Comparison of ENCODE assay signal across 25 mouse cellular contexts in genomic region chr15:79962661-79963060, GRCm38 (mm10). TPM values are rescaled to one million over a fixed set of nuclear protein-coding genes. Genes with fewer than 3 reads are reported as not detected.
A peak's percentile ranks its signal among the peaks of the same experiment; 100 is the strongest.
DNase-seq lines count a peak whose midpoint lies in the region; ATAC-seq lines count a peak whose summit lies in the region.
"Had no signal": no experiment of that assay in that cellular context is flagged by ENCODE, and none has a peak within 500 bp of the region (broad histone marks: within the 10 kb centered on the region; RNA-seq: fewer than 3 reads in every experiment).

No protein-coding gene starts in this region.

- H3K9me3 ChIP-seq in forebrain, embryonic 10.5 days = no peaks in the 10 kb centered on the region
- H3K9me3 ChIP-seq in forebrain, embryonic 15.5 days = no peaks in the 10 kb centered on the region
- H3K9me3 ChIP-seq: forebrain, embryonic 12.5 days; midbrain, embryonic 10.5 days; neural tube, embryonic 15.5 days had no signal

- H3K27ac ChIP-seq in forebrain, embryonic 10.5 days = 0 out of 2 replicates have a peak overlapping the region, but pooled peaks have one; percentile 31
- no peak overlapping the region for H3K27ac ChIP-seq in forebrain, embryonic 15.5 days (replicated peaks)
- H3K27ac ChIP-seq: forebrain, embryonic 12.5 days; midbrain, embryonic 10.5 days; neural tube, embryonic 15.5 days; stomach, postnatal 0 days had no signal

- DNase-seq in forebrain, embryonic 10.5 days (ENCODE audit: extremely low spot score, low spot score) = no peak
- DNase-seq in right cerebral cortex, adult 18-20 months = peak; percentile 42
- no peak for DNase-seq in right cerebral cortex, postnatal 36 days (ENCODE audit: low spot score in 2 of 2)
- DNase-seq in cerebellum, adult 8-10 months = peak; percentile 73
- peak; percentile 43 for DNase-seq in right cerebral cortex, postnatal 25 days
- DNase-seq: adrenal gland, postnatal 25 days; heart, postnatal 14 days; kidney, adult 11 months; kidney, postnatal 10 days; liver; liver, postnatal 0 days; retina, postnatal 1 day; thymus, postnatal 14 days had no signal

- no peak overlapping the region for H3K4me3 ChIP-seq in forebrain, embryonic 10.5 days
- H3K4me3 ChIP-seq in forebrain, embryonic 15.5 days = no peak overlapping the region
- H3K4me3 ChIP-seq: forebrain, embryonic 12.5 days; midbrain, embryonic 10.5 days; myocyte; neural tube, embryonic 15.5 days had no signal

- H3K4me1 ChIP-seq in forebrain, embryonic 10.5 days = peaks cover 24% of the 10 kb centered on the region
- H3K4me1 ChIP-seq in forebrain, embryonic 15.5 days = no peaks in the 10 kb centered on the region
- H3K4me1 ChIP-seq: forebrain, embryonic 12.5 days; neural tube, embryonic 15.5 days had no signal

- 77% methylated on average over 18 of the region's 18 CpGs for WGBS in forebrain, embryonic 10.5 days
- 67% methylated on average over 18 of the region's 18 CpGs for WGBS in forebrain, embryonic 15.5 days

- no peak for ATAC-seq in forebrain, embryonic 15.5 days (replicated peaks)
- no peak for ATAC-seq in megakaryocyte-erythroid progenitor cell, adult 5-6 weeks (replicated peaks; ENCODE audit: low FRiP score, low TSS enrichment, poor library complexity, severe bottlenecking)
- no peak for ATAC-seq in megakaryocyte progenitor cell, adult 5-6 weeks (replicated peaks; ENCODE audit: poor library complexity)
- ATAC-seq: activated CD4-positive, CD25-positive, alpha-beta regulatory T cell, adult 4 months; hindbrain, embryonic 16.5 days; liver, postnatal 0 days had no signal

- no peak overlapping the region for H3K9ac ChIP-seq in forebrain, embryonic 15.5 days (replicated peaks)
- H3K9ac ChIP-seq: forebrain, embryonic 12.5 days; liver, postnatal 0 days; neural tube, embryonic 15.5 days had no signal

- H3K27me3 ChIP-seq in forebrain, embryonic 10.5 days (ENCODE audit: poor library complexity, severe bottlenecking) = no peaks in the 10 kb centered on the region
- H3K27me3 ChIP-seq in forebrain, embryonic 15.5 days = no peaks in the 10 kb centered on the region
- H3K27me3 ChIP-seq: forebrain, embryonic 12.5 days; neural tube, embryonic 15.5 days had no signal

- no peaks in the 10 kb centered on the region for H3K36me3 ChIP-seq in forebrain, embryonic 10.5 days (replicated peaks)
- no peaks in the 10 kb centered on the region for H3K36me3 ChIP-seq in forebrain, embryonic 15.5 days
- H3K36me3 ChIP-seq: forebrain, embryonic 12.5 days; midbrain, embryonic 10.5 days; neural tube, embryonic 15.5 days had no signal

- no peak overlapping the region for H3K4me2 ChIP-seq in forebrain, embryonic 15.5 days (replicated peaks)
- H3K4me2 ChIP-seq: forebrain, embryonic 12.5 days; heart, embryonic 11.5 days; neural tube, embryonic 15.5 days had no signal

RNA-seq across cellular contexts. Expression of gene Cbx7, which starts 8.3 kb away (rescaled TPM):
- polyA plus RNA-seq in forebrain, embryonic 10.5 days (2016; fragmentation: Nextera tagmentation; extraction: Ambion mirVana) = 2.8 and 3.9 TPM in 2 replicates
- 3.6 TPM in 2 replicates for polyA plus RNA-seq in forebrain, embryonic 15.5 days (2015; fragmentation: Nextera tagmentation; extraction: Ambion mirVana)
- total RNA-seq in megakaryocyte-erythroid progenitor cell, adult 5-6 weeks (2014; fragmentation: Nextera tagmentation) = 6.8 and 9.9 TPM in 2 replicates
- 2.5 and 4.4 TPM in 2 replicates for total RNA-seq in megakaryocyte-erythroid progenitor cell, adult 5-6 weeks (2017)
- 3.3 TPM in 2 replicates for total RNA-seq in megakaryocyte progenitor cell, adult 5-6 weeks (2015)
- 1.7 and 2.1 TPM in 2 replicates for total RNA-seq in megakaryocyte progenitor cell, adult 5-6 weeks (2017)

RNA-seq across cellular contexts. Expression of gene Pdgfb, which starts 52.1 kb away (rescaled TPM):
- 1.8 TPM in 2 replicates for polyA plus RNA-seq in forebrain, embryonic 10.5 days (2016; fragmentation: Nextera tagmentation; extraction: Ambion mirVana)
- polyA plus RNA-seq in forebrain, embryonic 15.5 days (2015; fragmentation: Nextera tagmentation; extraction: Ambion mirVana) = 3.0 and 3.3 TPM in 2 replicates
- 0.39 and 0.99 TPM in 2 replicates for total RNA-seq in megakaryocyte-erythroid progenitor cell, adult 5-6 weeks (2014; fragmentation: Nextera tagmentation)
- total RNA-seq in megakaryocyte-erythroid progenitor cell, adult 5-6 weeks (2017) = 0.11 TPM in 1 of 2 replicates, not detected in the other
- not detected in 2 replicates for total RNA-seq in megakaryocyte progenitor cell, adult 5-6 weeks (2015)
- 0.17 TPM in 1 of 2 replicates, not detected in the other for total RNA-seq in megakaryocyte progenitor cell, adult 5-6 weeks (2017)
- total RNA-seq: CH12.LX had no signal

Comparison
In these comparisons a context has a peak if more than half of its experiments do, and no peak if none do; other contexts are left out.
1. DNase-seq: peak in right cerebral cortex, adult 18-20 months (single experiment), cerebellum, adult 8-10 months (single experiment) and right cerebral cortex, postnatal 25 days (single experiment); none in forebrain, embryonic 10.5 days (single experiment) and right cerebral cortex, postnatal 36 days (0 of 2).